Mouse (Mus musculus) mouse embryonic stem cell (cell line): ENCODE results near the gene Glrp1.

Experiments used
- in situ Hi-C, 2 experiments: fragments of 300-500 bp; cut with MboI; formaldehyde crosslinking; loops; 1 replicate in 1 of 2; 3 replicates in 1 of 2; pipeline ENCODE4 v1.14.3; 2019 to 2020; ENCODE audit warnings: low sequenced_read_pairs in 2 of 2, low pct_unique_long_range_greater_than_20kb in 1 of 2, mixed read lengths in 1 of 2; ENCODE audit not compliant: unreplicated experiment in 1 of 2

Gene Glrp1

DNA sequence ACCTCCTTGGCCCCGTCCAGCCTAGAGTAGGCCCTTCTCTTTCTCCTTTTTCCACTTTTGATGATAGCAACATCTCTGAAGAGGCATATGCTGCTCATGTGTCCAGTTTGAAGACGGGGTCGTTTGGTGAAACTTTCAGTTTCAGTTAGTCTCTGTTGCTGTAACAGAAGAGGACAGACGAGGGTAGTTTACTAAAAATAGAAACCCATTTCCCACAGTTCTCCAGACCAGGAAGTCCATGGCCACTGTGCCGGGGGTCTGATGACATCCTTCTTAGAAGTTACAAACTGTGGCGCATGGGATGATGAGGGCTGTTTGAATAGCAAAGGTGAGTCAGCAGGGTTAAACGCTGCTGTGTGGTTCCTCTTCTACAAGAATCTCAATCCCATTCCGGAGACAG lies at the start of gene Glrp1:
Gene Glrp1 (minus strand): TSS at position 278 of the 400 bp plus-strand sequence.
- in situ Hi-C loops: no loop called here

DNA sequence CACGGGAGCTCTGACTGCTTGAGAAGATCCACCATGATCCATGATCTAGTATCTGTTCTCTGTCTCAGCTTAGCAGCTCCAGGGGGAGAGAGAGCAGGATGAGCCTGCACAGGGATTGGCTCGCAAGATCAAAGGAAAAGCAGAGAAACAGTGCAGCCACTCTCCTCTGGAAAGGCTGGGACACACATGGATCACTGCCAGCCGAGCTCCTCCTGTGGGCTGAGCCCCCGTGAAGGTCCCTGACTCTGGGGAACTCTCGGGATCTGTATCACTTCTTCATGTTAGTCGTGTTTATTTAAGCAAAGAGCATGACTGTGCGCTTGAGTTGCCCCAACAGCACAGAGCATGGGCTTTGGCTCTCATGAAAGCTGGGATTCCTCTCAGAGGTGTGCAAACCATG lies 49.4 kb upstream of the Glrp1 start:
- in situ Hi-C loops: no loop called here

DNA sequence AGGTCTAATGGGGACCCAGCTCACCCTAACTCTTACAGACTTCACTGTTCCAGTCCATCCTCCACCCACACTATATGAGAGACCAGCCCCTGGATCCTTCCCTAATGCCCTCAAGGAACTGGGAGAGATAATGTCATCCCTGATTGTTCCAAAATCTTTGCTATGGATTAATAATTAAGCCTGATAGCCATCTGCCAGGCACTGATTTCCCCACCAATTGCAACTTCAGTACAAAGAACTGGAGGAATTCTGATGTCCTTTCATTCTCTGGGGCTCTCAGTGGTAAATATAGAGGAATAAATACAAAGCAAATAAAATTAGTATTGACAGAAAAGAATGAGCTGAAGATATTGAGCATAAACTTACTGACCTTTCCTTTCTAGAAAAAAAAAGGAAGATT lies 48.9 kb upstream of the Glrp1 start:
- in situ Hi-C loops: no loop called here

DNA sequence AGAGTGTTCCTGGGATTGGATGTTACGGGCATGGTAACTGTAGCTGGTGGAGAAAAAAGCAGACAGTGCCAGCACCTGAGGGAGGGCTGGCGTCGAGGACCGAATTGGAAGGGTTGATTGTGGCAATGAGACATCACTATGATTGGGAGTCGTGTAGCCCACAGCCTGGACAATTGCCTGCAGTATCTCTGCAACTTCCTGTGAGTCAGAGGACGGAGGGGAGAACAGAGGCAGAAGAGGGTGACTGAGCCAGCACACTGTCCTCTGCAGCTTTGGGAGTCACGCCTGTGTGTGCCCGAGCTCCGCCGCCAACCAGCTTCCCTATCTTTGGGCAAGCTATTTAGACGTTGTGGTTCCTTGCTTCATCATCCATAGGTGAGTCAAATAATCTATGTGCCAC lies 46.5 kb upstream of the Glrp1 start:
- in situ Hi-C loops: no loop called here

DNA sequence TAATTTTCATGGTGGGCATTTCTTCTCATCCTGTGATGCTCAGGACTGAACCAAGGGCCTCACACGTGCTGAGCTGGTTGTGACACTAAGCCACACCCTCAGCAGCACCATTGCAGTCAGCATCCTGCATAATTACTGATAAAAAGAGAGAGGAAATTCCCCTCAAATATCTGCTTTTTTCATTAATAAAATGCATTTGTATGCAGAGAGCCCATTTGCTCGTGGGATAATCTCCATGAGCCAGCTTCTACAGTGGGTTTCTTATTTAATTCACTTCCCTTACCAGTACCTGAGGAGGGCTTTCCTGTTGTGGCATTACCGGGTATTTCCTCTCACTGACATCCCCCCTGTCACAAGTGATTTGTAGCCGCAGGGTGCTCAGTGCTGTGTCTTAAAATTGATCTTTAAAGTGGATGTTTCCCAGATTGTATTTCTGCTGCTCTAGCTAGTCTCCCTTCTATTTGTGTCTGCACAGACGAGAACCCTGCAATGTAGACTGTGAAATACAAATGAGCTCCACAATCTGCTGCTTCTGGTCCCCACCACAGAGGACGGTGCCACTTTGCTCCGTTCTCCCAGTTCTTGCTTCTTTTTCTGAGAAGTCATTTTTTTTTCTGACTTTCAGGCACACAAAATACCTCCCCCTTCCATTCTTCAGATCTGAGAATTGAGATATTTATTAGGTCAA lies 43.8 kb upstream of the Glrp1 start:
- in situ Hi-C loops: no loop called here

DNA sequence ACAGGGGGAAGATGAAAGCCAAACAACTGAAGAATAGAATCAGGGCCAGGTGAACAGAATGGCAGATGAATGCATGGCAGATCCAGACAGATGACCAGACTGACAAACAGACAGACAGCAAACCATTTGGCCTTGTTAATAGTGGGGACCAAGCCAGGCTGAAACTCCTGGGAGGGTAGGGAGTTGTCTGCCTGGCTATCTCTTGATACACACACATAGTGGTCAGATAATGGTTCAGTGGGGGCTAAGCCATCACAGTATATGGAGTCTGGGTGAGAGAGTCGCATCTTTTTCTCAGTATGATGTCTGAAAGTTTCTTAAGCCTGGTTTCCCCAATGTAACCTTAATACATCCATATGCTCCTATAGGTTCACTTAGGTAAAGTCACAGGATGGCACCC lies 39.4 kb upstream of the Glrp1 start:
- in situ Hi-C loops: no loop called here

DNA sequence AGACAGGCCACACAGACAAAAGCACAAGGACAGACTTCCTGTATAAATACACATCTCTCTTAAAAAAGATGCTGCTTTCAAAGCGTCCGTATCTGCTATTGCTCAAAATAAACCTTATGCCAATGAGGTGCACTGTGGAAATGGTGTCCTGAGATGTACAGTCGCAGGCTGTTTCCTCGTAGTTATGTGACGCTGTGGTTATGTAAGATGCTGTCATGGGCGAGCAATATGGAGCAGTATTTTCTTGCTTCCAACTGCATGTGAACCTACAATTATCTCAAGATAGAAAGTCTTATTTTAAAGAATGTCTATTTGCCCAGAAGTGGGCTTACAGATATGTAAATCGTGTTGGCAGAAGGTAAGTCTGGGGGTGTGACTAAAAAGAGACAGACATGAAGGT lies 37.3 kb upstream of the Glrp1 start:
- in situ Hi-C loops: no loop called here

DNA sequence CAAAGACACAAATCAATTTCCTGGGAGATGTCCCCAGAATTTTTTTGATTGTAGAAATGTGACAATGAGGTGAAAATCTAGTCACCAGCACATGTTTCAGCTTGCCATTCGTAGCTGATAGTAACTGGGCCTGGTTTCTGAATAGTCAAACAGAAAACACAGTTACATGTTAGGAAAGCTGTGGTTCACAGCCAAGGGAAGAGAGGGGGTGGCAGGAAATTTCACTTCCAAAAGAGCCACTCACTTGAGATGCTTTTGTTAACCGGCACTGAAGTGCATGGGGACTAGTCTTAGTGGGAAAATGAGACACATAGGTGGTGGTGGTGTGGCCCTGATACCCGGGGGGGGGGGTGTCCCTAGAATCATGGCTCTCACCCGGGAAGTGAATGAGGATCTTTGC lies 33.7 kb upstream of the Glrp1 start:
- in situ Hi-C loops: no loop called here

DNA sequence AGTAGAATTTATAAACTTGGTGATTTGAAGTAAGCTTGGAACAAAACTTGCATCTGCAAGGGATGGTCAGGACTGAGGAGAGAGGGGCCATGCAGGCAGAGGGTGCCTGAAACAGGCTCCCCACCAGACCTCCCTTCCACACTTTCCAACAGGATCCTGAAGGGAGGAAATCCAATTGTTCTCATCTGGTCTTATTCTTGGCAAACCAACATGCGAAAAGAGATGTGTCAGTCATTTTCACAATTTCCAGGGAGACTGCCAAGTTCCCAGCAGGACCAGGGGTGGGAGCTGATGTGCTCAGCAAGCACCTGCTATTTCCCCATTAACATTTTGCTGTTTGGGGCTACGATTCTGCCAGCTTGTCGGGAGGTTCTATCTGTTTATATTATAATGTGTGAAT lies 30.0 kb upstream of the Glrp1 start:
- in situ Hi-C loops: no loop called here

DNA sequence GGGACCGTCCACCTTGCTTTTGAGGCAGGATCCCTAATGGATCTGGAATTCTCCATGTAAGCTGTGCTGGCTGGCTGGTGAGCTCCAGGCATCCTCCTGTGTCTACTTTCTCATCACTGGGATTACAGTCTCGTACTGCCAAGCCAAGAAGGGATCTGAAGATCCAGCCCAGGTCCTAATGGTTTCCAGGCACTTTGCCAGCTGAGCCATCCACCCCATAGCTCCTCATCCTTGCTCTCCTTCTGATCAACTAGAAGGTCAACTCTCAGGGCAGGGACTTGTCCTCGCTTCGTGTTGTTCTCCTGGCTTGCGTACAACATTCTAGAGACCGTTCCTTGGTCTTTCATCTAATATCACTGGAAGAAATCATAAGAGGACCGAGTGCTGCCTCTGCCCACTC lies 29.4 kb upstream of the Glrp1 start:
- in situ Hi-C loops: no loop called here

DNA sequence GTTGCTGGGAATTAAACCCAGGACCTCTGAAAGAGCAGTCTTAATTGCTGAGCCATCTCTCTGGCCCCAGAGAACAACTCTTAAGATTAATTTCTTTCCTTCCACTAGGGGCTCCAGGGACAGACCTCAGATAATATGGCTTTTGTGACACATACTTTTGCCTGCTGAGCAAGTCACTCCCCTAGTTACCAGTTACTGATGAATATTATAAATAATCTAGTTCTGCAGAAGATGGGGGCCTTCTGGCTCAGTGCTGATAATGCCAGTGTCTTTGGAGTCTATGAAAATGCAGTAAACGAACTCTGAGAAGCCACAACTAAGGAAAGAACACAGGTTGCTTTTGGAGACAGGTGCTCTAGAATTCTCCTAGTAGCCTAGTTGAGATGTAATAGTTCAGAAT lies 26.4 kb upstream of the Glrp1 start:
- in situ Hi-C loops: no loop called here

DNA sequence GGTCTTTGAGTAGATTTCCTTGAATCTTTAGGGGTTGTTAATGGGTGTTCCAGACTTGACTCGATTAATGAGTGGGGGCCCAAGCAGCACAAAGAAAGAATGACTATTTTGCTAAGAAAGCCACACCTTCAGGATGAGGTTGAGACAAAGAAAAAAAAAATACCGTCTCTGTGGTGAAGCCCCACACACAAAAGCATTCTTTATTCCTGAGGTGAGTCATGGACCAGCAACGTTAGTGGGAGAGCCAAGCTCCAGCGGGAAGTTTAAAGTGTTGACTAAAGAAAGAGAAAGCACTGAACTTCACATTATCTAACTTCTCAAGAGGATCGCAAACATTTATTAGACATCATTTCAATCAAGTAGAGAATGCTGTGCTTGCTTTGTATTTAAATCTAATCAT lies 24.2 kb upstream of the Glrp1 start:
- in situ Hi-C loops: no loop called here

DNA sequence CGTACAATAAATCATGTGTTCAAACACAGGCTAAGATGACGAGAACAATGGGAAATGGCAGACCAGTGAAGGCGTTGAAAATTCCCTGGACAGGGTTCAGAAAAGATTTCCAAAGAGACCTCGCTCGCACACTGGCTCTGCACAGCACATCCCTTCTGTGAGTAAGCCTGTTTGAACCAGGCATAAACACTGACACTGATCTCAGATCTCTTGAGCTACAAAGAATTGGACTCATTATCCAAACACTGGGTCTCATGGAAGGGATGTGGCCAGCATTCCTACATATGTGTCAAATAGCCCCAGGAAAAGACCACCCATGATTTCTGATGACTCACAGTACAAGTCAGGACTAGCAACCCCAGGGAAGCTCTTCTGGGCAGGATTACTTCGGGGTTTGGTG lies 16.3 kb upstream of the Glrp1 start:
- in situ Hi-C loops: loop anchor here in 1 of 2 experiments (10.0 kb wide), 1 partner anchor 111 kb away; no protein-coding TSS in a partner anchor

DNA sequence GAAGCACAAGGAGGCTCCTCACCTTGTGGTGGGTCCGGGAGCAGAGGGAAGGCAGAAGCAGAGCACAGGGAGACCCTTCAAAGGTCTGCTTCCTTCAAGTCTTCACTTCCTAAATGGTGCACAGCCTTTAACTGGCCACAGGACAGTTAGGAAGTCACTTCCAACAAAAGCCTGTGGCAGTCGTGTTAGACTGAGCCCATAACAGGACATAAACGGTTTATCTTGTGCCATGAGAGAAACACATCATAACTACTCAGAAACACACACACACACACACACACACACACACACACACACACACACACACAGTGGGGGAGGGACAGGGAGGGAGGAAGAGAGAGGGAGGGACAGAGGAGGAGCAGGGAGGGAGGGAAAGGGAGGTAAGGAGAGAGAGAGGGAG lies 15.8 kb upstream of the Glrp1 start:
- in situ Hi-C loops: loop anchor here in 1 of 2 experiments (10.0 kb wide), 1 partner anchor 111 kb away; no protein-coding TSS in a partner anchor

DNA sequence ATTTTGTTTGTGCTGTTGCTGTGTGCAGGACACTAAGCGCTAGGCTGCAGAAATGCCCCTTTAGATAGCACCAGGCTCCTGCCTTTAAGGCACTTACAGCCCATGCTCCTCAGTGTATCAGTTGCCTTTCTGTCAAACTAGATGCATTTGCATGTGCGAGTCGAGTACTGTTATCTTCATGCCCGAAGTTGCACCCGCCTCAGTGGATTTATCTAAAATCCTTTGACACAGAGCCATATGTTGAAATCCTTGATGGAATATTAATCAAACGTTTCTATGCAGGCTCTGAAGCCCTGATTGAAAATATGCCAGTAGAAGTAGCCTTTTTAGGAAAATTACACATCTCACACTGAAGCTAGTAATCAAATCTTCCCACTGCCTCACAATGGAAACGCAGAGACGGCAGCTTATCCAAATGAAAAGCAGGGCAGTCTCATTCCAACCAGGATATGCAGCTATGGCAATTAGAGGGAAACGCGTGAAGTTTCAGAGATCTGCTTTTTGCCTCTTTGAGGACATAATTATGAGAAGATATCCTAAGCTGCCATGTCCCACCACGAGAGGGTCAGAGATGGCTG lies 11.4 kb upstream of the Glrp1 start:
- in situ Hi-C loops: loop anchor here in 1 of 2 experiments (10.0 kb wide), 1 partner anchor 106 kb away; no protein-coding TSS in a partner anchor

DNA sequence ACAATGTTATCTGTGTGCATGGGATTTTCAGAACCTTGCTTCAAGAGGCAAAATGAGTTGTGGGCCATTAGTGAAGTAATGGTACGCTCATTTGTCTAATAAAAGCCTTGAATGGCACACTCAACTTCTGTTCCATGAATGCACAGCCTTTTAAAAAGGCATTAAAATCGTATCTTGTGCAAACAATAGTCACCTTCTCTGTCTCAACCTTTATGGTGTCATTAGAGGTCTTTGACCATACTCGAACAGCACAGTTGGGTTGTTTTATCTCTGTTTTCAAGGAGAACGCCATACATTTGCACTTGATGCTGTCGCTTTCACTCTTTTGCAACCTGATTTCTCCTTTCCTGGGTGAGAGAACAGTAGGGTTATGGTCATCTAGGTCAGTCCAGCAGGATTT lies 3.7 kb upstream of the Glrp1 start:
- in situ Hi-C loops: no loop called here

DNA sequence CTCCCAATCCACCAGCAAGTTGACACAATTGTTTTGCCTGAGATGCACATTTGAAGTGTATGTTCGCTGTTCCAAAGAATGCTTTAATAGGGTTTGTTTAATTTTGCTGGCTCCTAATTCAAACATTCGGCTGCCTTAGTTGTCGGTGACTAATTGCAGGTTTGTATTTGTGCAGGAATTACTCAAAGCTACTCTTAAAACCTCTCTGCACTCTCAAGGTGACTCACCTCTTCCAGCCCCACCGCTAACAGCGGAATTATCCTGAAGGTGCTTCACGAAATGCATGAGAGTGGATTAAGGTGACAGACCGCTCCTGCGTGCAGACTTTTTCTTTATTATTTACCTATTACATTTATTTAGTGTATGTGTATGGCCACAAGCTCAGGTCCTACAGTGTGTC lies 2.0 kb downstream of the Glrp1 start:
- in situ Hi-C loops: no loop called here

DNA sequence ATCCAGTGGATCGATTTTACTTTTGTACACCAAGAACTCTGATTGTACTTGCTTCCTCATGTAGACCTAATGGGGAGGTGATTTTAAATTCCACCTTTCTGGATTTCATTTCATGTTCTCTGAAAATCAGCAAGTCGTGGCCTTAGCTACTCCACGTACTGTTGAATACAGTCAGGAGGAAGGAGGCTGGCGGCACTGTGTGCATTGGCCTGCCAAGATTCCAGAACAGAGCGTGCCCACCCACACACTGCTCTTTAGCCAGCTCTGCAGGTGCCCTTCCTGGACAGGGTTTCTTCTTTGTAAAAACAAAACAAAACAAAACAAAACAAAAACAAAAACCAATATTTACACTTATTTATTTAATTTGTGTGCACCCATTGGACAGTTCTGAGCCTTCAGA lies 2.7 kb downstream of the Glrp1 start:
- in situ Hi-C loops: no loop called here

DNA sequence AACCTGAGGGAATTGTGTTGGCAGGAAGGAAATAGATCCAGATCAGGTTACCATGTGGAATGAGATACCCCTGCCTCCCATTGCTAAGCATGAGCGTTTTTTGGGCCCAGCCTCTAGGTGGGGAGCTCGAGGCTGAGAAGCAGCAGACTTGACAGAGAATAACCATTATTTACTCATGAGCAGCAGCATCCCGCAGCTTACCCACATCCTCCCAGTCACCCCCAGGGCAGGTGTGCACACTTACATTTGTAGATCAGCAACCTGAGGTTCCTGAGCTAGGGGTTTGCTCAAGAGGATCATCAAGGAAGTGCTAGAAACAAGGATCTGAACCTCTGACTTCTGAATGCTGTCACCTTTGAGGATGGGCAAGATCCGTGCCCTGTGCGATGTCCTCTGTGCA lies 3.5 kb downstream of the Glrp1 start:
- in situ Hi-C loops: no loop called here

DNA sequence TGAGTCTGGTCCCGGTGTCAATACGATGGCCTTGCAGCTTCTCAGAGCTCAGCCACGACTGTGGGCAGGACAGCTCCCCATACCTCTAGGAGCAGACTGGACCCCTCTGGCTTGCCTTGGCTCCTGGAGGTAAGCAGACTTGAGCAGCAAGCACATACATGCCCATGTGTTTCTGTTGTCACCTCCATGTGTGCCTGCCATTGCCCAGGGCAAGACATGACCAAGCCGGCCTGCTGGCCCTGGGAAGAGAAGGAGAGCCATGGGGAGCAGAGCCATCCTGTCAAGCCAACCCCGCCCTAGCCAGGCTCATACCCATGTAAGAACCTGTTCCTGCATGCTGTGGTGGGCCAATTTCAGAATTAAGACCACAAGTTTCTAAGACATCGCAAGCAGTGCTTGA lies 4.2 kb downstream of the Glrp1 start:
- in situ Hi-C loops: no loop called here
